Mouse (Mus musculus) c-Kit-negative CD71-positive TER-119-positive erythroid progenitor cells, embryonic 14.5 days (primary cell): ENCODE measurements around the gene Map6d1.

Experiments used
- DNase-seq: peaks from one replicate; pipeline ENCODE4 v3.0.0-alpha.2; 2013; ENCODE audit warnings: low read depth, low spot score

The Map6d1 gene

GRCm38 (mm10) chr16:20191161-20191882 is 49.8 kb downstream of the Map6d1 start:
- no peak for DNase-seq

- DNase-seq: no peak
These were observed 55.8 kb downstream of the Map6d1 start for GRCm38 (mm10) chr16:20185368-20185767.
